Mouse (Mus musculus): Measurements from ENCODE around the gene Gm10715. TPM values are rescaled to one million over a fixed set of nuclear protein-coding genes. Genes with fewer than 3 reads are reported as not detected.
"Not testable (repeated sequence)": the region's sequence is repeated elsewhere in the genome, so short reads cannot be mapped to it uniquely, and the experiment has no call there.

Gene Gm10715
- polyA plus RNA-seq, 1 experiment, result not detected

DNA sequence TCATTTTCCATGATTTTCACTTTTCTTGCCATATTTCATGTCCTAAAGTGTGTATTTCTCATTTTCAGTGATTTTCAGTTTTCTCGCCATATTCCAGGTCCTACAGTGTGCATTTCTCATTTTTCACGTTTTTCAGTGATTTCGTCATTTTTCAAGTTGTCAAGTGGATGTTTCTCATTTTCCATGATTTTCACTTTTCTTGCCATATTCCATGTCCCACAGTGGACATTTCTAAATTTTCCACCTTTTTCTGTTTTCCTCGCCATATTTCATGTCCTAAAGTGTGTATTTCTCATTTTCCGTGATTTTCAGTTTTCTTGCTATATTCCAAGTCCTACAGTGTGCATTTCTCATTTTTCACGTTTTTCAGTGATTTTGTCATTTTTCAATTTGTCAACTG lies 20.8 kb upstream of the Gm10715 start:
- not testable (repeated sequence) for H3K36me3 ChIP-seq (ENCODE audit: control insufficient read depth, insufficient read depth); H3K27me3 ChIP-seq (ENCODE audit: control insufficient read depth, insufficient read depth, insufficient read length); H3K4me3 ChIP-seq; H3K79me2 ChIP-seq (ENCODE audit: control insufficient read depth, insufficient read depth); H3K4me2 ChIP-seq (ENCODE audit: low read depth); H3ac ChIP-seq (ENCODE audit: control insufficient read depth, insufficient read length)

DNA sequence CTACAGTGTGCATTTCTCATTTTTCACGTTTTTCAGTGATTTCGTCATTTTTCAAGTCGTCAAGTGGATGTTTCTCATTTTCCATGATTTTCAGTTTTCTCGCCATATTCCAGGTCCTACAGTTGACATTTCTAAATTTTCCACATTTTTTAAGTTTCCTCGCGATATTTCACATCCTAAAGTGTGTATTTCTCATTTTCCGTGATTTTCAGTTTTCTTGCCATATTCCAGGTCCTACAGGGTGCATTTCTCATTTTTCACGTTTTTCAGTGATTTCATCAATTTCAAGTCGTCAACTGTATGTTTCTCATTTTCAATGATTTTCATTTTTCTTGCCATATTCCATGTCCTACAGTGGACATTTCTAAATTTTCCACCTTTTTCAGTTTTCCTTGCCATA lies 19.6 kb upstream of the Gm10715 start, which contains the start of gene Gm10719:
Gm10719 (plus strand) TSS at position 301 of the 400 bp plus-strand sequence.
- H3ac ChIP-seq (ENCODE audit: control insufficient read depth, insufficient read length); H3K79me2 ChIP-seq (ENCODE audit: control insufficient read depth, insufficient read depth); H3K27me3 ChIP-seq (ENCODE audit: control insufficient read depth, insufficient read depth, insufficient read length); H3K4me2 ChIP-seq (ENCODE audit: low read depth); H3K36me3 ChIP-seq (ENCODE audit: control insufficient read depth, insufficient read depth); H3K4me3 ChIP-seq: not testable (repeated sequence)

DNA sequence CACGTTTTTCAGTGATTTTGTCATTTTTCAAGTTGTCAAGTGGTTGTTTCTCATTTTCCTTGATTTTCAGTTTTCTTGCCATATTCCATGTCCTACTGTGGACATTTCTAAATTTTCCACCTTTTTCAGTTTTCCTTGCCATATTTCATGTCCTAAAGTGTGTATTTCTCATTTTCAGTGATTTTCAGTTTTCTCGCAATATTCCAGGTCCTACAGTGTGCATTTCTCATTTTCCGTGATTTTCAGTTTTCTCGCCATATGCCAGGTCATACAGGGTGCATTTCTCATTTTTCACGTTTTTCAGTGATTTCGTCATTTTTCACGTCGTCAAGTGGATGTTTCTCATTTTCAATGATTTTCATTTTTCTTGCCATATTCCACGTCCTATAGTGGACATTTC lies 17.7 kb upstream of the Gm10715 start:
- H3K4me2 ChIP-seq (ENCODE audit: low read depth); H3K4me3 ChIP-seq; H3K36me3 ChIP-seq (ENCODE audit: control insufficient read depth, insufficient read depth); H3ac ChIP-seq (ENCODE audit: control insufficient read depth, insufficient read length); H3K27me3 ChIP-seq (ENCODE audit: control insufficient read depth, insufficient read depth, insufficient read length); H3K79me2 ChIP-seq (ENCODE audit: control insufficient read depth, insufficient read depth): not testable (repeated sequence)

DNA sequence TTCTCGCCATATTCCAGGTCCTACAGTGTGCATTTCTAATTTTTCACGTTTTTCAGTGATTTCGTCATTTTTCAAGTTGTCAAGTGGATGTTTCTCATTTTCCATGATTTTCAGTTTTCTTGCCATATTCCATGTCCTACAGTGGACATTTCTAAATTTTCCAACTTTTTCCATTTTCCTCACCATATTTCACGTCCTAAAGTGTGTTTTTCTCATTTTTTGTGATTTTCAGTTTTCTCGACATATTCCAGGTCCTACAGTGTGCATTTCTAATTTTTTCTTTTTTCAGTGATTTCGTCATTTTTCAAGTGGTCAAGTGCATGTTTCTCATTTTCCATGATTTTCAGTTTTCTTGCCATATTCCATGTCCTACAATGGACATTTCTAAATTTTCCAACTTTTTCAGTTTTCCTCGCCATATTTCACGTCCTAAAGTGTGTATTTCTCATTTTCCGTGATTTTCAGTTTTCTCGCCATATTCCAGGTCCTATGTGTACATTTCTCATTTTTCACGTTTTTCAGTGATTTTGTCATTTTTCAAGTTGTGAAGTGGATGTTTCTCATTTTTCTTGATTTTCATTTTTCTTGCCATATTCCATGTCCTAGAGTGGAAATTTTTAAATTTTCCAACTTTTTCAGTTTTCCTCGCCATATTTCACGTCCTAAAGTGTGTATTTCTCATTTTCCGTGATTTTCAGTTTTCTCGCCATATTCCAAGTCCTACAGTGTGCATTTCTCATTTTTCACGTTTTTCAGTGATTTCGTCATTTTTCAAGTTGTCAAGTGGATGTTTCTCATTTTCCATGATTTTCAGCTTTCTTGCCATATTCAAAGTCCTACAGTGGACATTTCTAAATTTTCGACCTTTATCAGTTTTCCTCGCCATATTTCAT lies 16.6 kb upstream of the Gm10715 start:
- not testable (repeated sequence) for H3ac ChIP-seq (ENCODE audit: control insufficient read depth, insufficient read length); H3K4me3 ChIP-seq; H3K79me2 ChIP-seq (ENCODE audit: control insufficient read depth, insufficient read depth); H3K27me3 ChIP-seq (ENCODE audit: control insufficient read depth, insufficient read depth, insufficient read length); H3K36me3 ChIP-seq (ENCODE audit: control insufficient read depth, insufficient read depth); H3K4me2 ChIP-seq (ENCODE audit: low read depth)

DNA sequence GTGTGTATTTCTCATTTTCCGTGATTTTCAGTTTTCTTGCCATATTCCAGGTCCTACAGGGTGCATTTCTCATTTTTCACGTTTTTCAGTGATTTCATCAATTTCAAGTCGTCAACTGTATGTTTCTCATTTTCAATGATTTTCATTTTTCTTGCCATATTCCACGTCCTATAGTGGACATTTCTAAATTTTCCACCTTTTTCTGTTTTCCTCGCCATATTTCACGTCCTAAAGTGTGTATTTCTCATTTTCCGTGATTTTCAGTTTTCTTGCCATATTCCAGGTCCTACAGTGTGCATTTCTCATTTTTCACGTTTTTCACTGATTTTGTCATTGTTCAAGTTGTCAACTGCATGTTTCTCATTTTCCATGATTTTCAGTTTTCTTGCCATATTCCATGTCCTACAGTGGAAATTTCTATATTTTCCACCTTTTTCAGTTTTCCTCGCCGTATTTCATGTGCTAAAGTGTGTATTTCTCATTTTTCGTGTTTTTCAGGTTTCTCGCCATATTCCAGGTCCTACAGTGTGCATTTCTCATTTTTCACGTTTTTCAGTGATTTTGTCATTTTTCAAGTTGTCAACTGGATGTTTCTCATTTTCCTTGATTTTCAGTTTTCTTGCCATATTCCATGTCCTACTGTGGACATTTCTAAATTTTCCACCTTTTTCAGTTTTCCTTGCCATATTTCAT lies 14.2 kb upstream of the Gm10715 start:
- not testable (repeated sequence) for H3K36me3 ChIP-seq (ENCODE audit: control insufficient read depth, insufficient read depth); H3K79me2 ChIP-seq (ENCODE audit: control insufficient read depth, insufficient read depth); H3K27me3 ChIP-seq (ENCODE audit: control insufficient read depth, insufficient read depth, insufficient read length); H3K4me3 ChIP-seq; H3ac ChIP-seq (ENCODE audit: control insufficient read depth, insufficient read length); H3K4me2 ChIP-seq (ENCODE audit: low read depth)

DNA sequence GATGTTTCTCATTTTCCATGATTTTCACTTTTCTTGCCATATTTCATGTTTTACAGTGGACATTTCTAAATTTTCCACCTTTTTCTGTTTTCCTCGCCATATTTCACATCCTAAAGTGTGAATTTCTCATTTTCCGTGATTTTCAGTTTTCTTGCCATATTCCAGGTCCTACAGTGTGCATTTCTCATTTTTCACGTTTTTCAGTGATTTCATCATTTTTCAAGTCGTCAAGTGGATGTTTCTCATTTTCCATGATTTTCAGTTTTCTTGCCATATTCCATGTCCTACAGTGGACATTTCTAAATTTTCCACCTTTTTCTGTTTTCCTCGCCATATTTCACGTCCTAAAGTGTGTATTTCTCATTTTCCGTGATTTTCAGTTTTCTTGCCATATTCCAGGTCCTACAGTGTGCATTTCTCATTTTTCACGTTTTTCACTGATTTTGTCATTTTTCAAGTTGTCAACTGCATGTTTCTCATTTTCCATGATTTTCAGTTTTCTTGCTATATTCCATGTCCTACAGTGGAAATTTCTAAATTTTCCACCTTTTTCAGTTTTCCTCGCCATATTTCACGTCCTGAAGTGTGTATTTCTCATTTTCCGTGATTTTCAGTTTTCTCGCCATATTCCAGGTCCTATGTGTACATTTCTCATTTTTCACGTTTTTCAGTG lies 13.2 kb upstream of the Gm10715 start, which contains the start of gene Gm10718:
Gm10718 (plus strand) TSS at position 236 of the 673 bp plus-strand sequence.
- H3K27me3 ChIP-seq (ENCODE audit: control insufficient read depth, insufficient read depth, insufficient read length); H3K79me2 ChIP-seq (ENCODE audit: control insufficient read depth, insufficient read depth); H3K36me3 ChIP-seq (ENCODE audit: control insufficient read depth, insufficient read depth); H3K4me3 ChIP-seq; H3ac ChIP-seq (ENCODE audit: control insufficient read depth, insufficient read length); H3K4me2 ChIP-seq (ENCODE audit: low read depth): not testable (repeated sequence)

DNA sequence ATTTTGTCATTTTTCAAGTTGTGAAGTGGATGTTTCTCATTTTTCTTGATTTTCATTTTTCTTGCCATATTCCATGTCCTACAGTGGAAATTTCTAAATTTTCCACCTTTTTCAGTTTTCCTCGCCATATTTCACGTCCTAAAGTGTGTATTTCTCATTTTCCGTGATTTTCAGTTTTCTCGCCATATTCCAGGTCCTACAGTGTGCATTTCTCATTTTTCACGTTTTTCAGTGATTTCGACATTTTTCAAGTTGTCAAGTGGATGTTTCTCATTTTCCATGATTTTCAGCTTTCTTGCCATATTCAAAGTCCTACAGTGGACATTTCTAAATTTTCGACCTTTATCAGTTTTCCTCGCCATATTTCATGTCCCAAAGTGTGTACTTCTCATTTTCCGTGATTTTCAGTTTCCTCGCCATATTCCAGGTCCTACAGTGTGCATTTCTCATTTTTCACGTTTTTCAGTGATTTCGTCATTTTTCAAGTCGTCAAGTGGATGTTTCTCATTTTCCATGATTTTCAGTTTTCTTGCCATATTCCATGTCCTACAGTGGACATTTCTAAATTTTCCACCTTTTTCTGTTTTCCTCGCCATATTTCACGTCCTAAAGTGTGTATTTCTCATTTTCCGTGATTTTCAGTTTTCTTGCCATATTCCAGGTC lies 12.6 kb upstream of the Gm10715 start:
- H3K36me3 ChIP-seq (ENCODE audit: control insufficient read depth, insufficient read depth); H3K4me2 ChIP-seq (ENCODE audit: low read depth); H3K79me2 ChIP-seq (ENCODE audit: control insufficient read depth, insufficient read depth); H3K4me3 ChIP-seq; H3ac ChIP-seq (ENCODE audit: control insufficient read depth, insufficient read length); H3K27me3 ChIP-seq (ENCODE audit: control insufficient read depth, insufficient read depth, insufficient read length): not testable (repeated sequence)

DNA sequence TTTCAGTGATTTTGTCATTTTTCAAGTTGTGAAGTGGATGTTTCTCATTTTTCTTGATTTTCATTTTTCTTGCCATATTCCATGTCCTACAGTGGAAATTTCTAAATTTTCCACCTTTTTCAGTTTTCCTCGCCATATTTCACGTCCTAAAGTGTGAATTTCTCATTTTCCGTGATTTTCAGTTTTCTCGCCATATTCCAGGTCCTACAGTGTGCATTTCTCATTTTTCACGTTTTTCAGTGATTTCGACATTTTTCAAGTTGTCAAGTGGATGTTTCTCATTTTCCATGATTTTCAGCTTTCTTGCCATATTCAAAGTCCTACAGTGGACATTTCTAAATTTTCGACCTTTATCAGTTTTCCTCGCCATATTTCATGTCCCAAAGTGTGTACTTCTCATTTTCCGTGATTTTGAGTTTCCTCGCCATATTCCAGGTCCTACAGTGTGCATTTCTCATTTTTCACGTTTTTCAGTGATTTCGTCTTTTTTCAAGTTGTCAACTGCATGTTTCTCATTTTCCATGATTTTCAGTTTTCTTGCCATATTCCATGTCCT lies 11.7 kb upstream of the Gm10715 start, which contains the start of gene Gm10717:
Gm10717 (plus strand) TSS at position 506 of the 556 bp plus-strand sequence.
- not testable (repeated sequence) for H3K79me2 ChIP-seq (ENCODE audit: control insufficient read depth, insufficient read depth); H3ac ChIP-seq (ENCODE audit: control insufficient read depth, insufficient read length); H3K4me2 ChIP-seq (ENCODE audit: low read depth); H3K27me3 ChIP-seq (ENCODE audit: control insufficient read depth, insufficient read depth, insufficient read length); H3K4me3 ChIP-seq; H3K36me3 ChIP-seq (ENCODE audit: control insufficient read depth, insufficient read depth)

DNA sequence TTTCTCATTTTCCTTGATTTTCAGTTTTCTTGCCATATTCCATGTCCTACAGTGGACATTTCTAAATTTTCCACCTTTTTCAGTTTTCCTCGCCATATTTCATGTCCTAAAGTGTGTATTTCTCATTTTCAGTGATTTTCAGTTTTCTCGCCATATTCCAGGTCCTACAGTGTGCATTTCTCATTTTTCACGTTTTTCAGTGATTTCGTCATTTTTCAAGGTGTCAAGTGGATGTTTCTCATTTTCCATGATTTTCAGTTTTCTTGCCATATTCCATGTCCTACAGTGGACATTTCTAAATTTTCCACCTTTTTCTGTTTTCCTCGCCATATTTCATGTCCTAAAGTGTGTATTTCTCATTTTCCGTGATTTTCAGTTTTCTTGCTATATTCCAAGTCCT lies 11.0 kb upstream of the Gm10715 start:
- not testable (repeated sequence) for H3K79me2 ChIP-seq (ENCODE audit: control insufficient read depth, insufficient read depth); H3K27me3 ChIP-seq (ENCODE audit: control insufficient read depth, insufficient read depth, insufficient read length); H3K4me3 ChIP-seq; H3K36me3 ChIP-seq (ENCODE audit: control insufficient read depth, insufficient read depth); H3ac ChIP-seq (ENCODE audit: control insufficient read depth, insufficient read length); H3K4me2 ChIP-seq (ENCODE audit: low read depth)

DNA sequence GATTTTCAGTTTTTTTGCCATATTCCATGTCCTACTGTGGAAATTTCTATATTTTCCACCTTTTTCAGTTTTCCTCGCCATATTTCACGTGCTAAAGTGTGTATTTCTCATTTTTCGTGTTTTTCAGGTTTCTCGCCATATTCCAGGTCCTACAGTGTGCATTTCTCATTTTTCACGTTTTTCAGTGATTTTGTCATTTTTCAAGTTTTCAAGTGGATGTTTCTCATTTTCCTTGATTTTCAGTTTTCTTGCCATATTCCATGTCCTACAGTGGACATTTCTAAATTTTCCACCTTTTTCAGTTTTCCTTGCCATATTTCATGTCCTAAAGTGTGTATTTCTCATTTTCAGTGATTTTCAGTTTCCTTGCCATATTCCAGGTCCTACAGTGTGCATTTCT lies 10.5 kb upstream of the Gm10715 start:
- not testable (repeated sequence) for H3ac ChIP-seq (ENCODE audit: control insufficient read depth, insufficient read length); H3K79me2 ChIP-seq (ENCODE audit: control insufficient read depth, insufficient read depth); H3K27me3 ChIP-seq (ENCODE audit: control insufficient read depth, insufficient read depth, insufficient read length)

DNA sequence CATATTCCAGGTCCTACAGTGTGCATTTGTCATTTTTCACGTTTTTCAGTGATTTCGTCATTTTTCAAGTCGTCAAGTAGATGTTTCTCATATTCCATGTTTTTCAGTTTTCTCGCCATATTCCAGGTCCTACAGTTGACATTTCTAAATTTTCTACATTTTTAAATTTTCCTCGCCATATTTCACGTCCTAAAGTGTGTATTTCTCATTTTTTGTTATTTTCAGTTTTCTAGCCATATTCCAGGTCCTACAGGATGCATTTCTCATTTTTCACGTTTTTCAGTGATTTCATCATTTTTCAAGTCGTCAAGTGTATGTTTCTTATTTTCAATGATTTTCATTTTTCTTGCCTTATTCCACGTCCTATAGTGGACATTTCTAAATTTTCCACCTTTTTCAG lies 9.9 kb upstream of the Gm10715 start:
- H3K27me3 ChIP-seq (ENCODE audit: control insufficient read depth, insufficient read depth, insufficient read length); H3K36me3 ChIP-seq (ENCODE audit: control insufficient read depth, insufficient read depth); H3K79me2 ChIP-seq (ENCODE audit: control insufficient read depth, insufficient read depth); H3K4me2 ChIP-seq (ENCODE audit: low read depth); H3K4me3 ChIP-seq; H3ac ChIP-seq (ENCODE audit: control insufficient read depth, insufficient read length): not testable (repeated sequence)

More for the DNA sequence above, 10.5 kb upstream of the Gm10715 start:
- not testable (repeated sequence) for H3K36me3 ChIP-seq (ENCODE audit: control insufficient read depth, insufficient read depth); H3K4me2 ChIP-seq (ENCODE audit: low read depth); H3K4me3 ChIP-seq

DNA sequence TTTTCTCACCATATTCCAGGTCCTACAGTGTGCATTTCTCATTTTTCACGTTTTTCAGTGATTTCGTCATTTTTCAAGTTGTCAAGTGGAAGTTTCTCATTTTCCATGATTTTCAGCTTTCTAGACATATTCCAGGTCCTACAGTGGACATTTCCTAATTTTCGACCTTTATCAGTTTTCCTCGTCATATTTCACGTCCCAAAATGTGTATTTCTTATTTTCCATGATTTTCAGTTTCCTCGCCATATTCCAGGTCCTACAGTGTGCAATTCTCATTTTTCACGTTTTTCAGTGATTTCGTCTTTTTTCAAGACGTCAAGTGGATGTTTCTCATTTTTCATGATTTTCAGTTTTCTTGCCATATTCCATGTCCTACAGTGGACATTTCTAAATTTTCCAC lies 9.5 kb upstream of the Gm10715 start:
- H3K4me3 ChIP-seq; H3ac ChIP-seq (ENCODE audit: control insufficient read depth, insufficient read length); H3K79me2 ChIP-seq (ENCODE audit: control insufficient read depth, insufficient read depth); H3K4me2 ChIP-seq (ENCODE audit: low read depth); H3K27me3 ChIP-seq (ENCODE audit: control insufficient read depth, insufficient read depth, insufficient read length); H3K36me3 ChIP-seq (ENCODE audit: control insufficient read depth, insufficient read depth): not testable (repeated sequence)
